Comparison of ENCODE assay signal across 8 mouse cellular contexts in the genomic region with DNA sequence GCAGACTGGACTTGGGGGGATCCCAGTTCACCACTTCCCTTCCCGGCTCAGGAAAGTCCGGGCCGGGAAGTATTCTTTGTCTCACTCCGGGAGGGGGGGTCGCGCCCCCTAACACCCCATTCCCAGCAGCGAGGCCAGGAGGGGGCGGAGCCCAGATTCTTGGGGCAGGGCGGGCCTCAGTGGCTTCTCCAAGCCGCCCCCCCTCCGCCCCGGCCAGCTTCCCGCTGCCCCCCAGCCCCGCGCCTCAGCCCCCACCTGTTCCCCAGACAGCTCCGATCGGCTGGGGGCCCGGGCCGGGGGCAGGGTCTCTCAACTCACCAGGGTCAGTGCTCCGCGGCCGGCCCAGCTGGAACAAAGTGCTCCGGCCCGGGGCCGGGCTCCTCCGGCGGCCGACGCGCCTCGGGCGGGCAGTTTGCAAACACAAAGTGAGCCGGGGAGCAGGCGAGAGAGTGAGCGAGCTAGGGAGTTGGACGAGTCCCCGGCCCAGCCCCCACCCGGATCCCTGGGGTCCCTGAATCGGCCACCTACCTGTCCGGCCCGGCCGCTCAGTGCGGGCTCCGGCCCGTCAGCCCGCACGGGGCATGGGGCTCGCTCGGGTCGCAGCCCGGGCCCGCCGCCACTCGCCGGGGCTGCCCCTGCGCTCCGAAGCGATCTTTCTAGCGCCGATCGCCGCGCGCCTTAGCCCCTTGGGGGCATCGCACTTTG. TPM values are rescaled to one million over a fixed set of nuclear protein-coding genes. Genes with fewer than 3 reads are reported as not detected.
DNase-seq lines count a peak whose midpoint lies in the region; ATAC-seq and TF ChIP-seq lines count a peak whose summit lies in the region.

No protein-coding gene starts in this region.

- TF ChIP-seq CTCF in heart, postnatal 0 days (IDR thresholded peaks at IDR 0.05; ENCODE audit: low read depth): no peak

- peak; percentile 53 for ATAC-seq in embryonic facial prominence, embryonic 13.5 days (ENCODE audit: insufficient number of reproducible peaks, insufficient read depth, low FRiP score, low TSS enrichment, low read depth)
- ATAC-seq in heart, postnatal 0 days (ENCODE audit: insufficient read depth, low read depth): peak; percentile 56
- ATAC-seq in stomach, embryonic 15.5 days (ENCODE audit: insufficient read depth, low FRiP score, low read depth): peak; percentile 29

- DNase-seq in 3134 (ENCODE audit: extremely low read depth, insufficient read length, low spot score) (peak; percentile 69), MN1 (ENCODE audit: low spot score) (peak; percentile 74)
- DNase-seq in heart, postnatal 0 days (ENCODE audit: low spot score): no peak
- DNase-seq in kidney, postnatal 4 days: peak; percentile 72 to 81
- peak; percentile 68 for DNase-seq in mesoderm, embryonic 11.5 days (ENCODE audit: low read depth, low spot score)
- DNase-seq in frontal cortex, postnatal 10 days (ENCODE audit: low spot score in 2 of 2): no peak

- peak overlapping the region; percentile 91 for H3K27ac ChIP-seq in embryonic facial prominence, embryonic 13.5 days
- peak overlapping the region; percentile 86 for H3K27ac ChIP-seq in heart, postnatal 0 days (ENCODE audit: low read depth)
- H3K27ac ChIP-seq in stomach, embryonic 15.5 days: peak overlapping the region; percentile 98

- peak overlapping the region; percentile 91 for H3K4me2 ChIP-seq in embryonic facial prominence, embryonic 13.5 days
- H3K4me2 ChIP-seq in heart, postnatal 0 days (ENCODE audit: low read depth, low read length): peak overlapping the region; percentile 97
- H3K4me2 ChIP-seq in stomach, embryonic 15.5 days: peak overlapping the region; percentile 74

- H3K4me3 ChIP-seq in embryonic facial prominence, embryonic 13.5 days: peak overlapping the region; percentile 97
- H3K4me3 ChIP-seq in heart, postnatal 0 days (ENCODE audit: low read depth, low read length): peak overlapping the region; percentile 91
- peak overlapping the region; percentile 75 for H3K4me3 ChIP-seq in stomach, embryonic 15.5 days (replicated peaks)

- H3K9me3 ChIP-seq in embryonic facial prominence, embryonic 13.5 days: no peaks in the 10 kb centered on the region
- no peaks in the 10 kb centered on the region for H3K9me3 ChIP-seq in heart, postnatal 0 days (replicated peaks; ENCODE audit: control insufficient read depth, low read length)
- no peaks in the 10 kb centered on the region for H3K9me3 ChIP-seq in stomach, embryonic 15.5 days

- H3K4me1 ChIP-seq in embryonic facial prominence, embryonic 13.5 days: peaks cover 45% of the 10 kb centered on the region
- H3K4me1 ChIP-seq in heart, postnatal 0 days (ENCODE audit: control insufficient read depth, insufficient read depth): peaks cover 10% of the 10 kb centered on the region; the same call in 1 of the 2 replicates
- peaks cover 33% of the 10 kb centered on the region for H3K4me1 ChIP-seq in stomach, embryonic 15.5 days

- H3K27me3 ChIP-seq in embryonic facial prominence, embryonic 13.5 days: peaks cover 4% of the 10 kb centered on the region; the same call in 1 of the 2 replicates
- H3K27me3 ChIP-seq in heart, postnatal 0 days (ENCODE audit: control insufficient read depth, insufficient read depth, low read length): peaks cover 2% of the 10 kb centered on the region; the same call in 1 of the 2 replicates
- H3K27me3 ChIP-seq in stomach, embryonic 15.5 days (replicated peaks): no peaks in the 10 kb centered on the region

- H3K9ac ChIP-seq in embryonic facial prominence, embryonic 13.5 days: peak overlapping the region; percentile 95
- peak overlapping the region; percentile 80 for H3K9ac ChIP-seq in heart, postnatal 0 days (replicated peaks; ENCODE audit: low read depth, low read length)
- H3K9ac ChIP-seq in stomach, embryonic 15.5 days: peak overlapping the region; percentile 80

- 0% methylated on average over 64 of the region's 65 CpGs for WGBS in embryonic facial prominence, embryonic 13.5 days
- WGBS in heart, postnatal 0 days: under 1% methylated on average over 64 of the region's 65 CpGs
- under 1% methylated on average over 64 of the region's 65 CpGs for WGBS in stomach, embryonic 15.5 days

- peaks cover 9% of the 10 kb centered on the region; the same call in 1 of the 2 replicates for H3K36me3 ChIP-seq in embryonic facial prominence, embryonic 13.5 days
- no peaks in the 10 kb centered on the region for H3K36me3 ChIP-seq in heart, postnatal 0 days (replicated peaks; ENCODE audit: control insufficient read depth, insufficient read depth, low read length)
- H3K36me3 ChIP-seq in stomach, embryonic 15.5 days: no peaks in the 10 kb centered on the region

- TF ChIP-seq EP300 in heart, postnatal 0 days (IDR thresholded peaks at IDR 0.05; ENCODE audit: low read depth): no peak

RNA-seq across cellular contexts. Expression of a gene that starts 0.6 kb away (rescaled TPM):
- polyA plus RNA-seq in embryonic facial prominence, embryonic 13.5 days (2015; fragmentation: Nextera tagmentation; extraction: Ambion mirVana): 18.9 and 19.8 TPM in 2 replicates
- 14.2 and 21.0 TPM in 2 replicates for total RNA-seq in heart, postnatal 0 days (2014; rRNA removed; ENCODE audit: low replicate concordance)
- polyA plus RNA-seq in heart, postnatal 0 days (2015; fragmentation: Nextera tagmentation; extraction: Ambion mirVana): 3.3 and 4.1 TPM in 2 replicates
- polyA plus RNA-seq in stomach, embryonic 15.5 days (2015; fragmentation: Nextera tagmentation; extraction: Ambion mirVana): 25.0 and 30.9 TPM in 2 replicates

Comparison
In these comparisons a context has a peak if more than half of its experiments do, and no peak if none do; other contexts are left out.
1. DNase-seq: peak in 3134 (single experiment), MN1 (single experiment), kidney, postnatal 4 days (2 of 2) and mesoderm, embryonic 11.5 days (single experiment); none in heart, postnatal 0 days (single experiment) and frontal cortex, postnatal 10 days (0 of 2).
2. Peak in every context shown above with its lines, with median percentiles within 50 percentile points of each other: ATAC-seq, H3K27ac ChIP-seq, H3K4me2 ChIP-seq, H3K4me3 ChIP-seq and H3K9ac ChIP-seq.